Mouse (Mus musculus) lung, embryonic 15.5 days (tissue): ENCODE measurements around the gene Ipo13. TPM values are rescaled to one million over a fixed set of nuclear protein-coding genes. Genes with fewer than 3 reads are reported as not detected.
A peak's percentile ranks its signal among the peaks of the same experiment; 100 is the strongest.

Experiments used
- ATAC-seq: fragments of 200-750 bp; cut with Nextera tagmentation; 2 replicates; pipeline ENCODE4 v1.8.0; 2017; ENCODE audit warnings: moderate number of reproducible peaks, borderline replicate concordance; ENCODE audit not compliant: low FRiP score, low TSS enrichment; ENCODE audit errors: extremely low read depth
- H3K27ac ChIP-seq: fragments of 300-500 bp; sonication (generic); 2 replicates; pipeline ENCODE4 v1.5.1; 2015; ENCODE audit warnings: moderate library complexity, mild to moderate bottlenecking, inconsistent platforms
- H3K27me3 ChIP-seq: fragments of 300-500 bp; sonication (generic); 2 replicates; pipeline ENCODE4 v1.6.1; 2015; ENCODE audit warnings: inconsistent platforms
- H3K36me3 ChIP-seq: fragments of 300-500 bp; sonication (generic); 2 replicates; pipeline ENCODE4 v1.6.1; 2015; ENCODE audit warnings: inconsistent platforms
- H3K4me1 ChIP-seq: fragments of 300-500 bp; sonication (generic); 2 replicates; pipeline ENCODE4 v1.6.1; 2015; ENCODE audit warnings: inconsistent platforms
- H3K4me2 ChIP-seq: fragments of 300-500 bp; sonication (generic); 2 replicates; pipeline ENCODE4 v1.6.1; 2015; ENCODE audit warnings: inconsistent platforms, mild to moderate bottlenecking, moderate library complexity
- H3K4me3 ChIP-seq: fragments of 300-500 bp; sonication (generic); 2 replicates; pipeline ENCODE4 v1.5.1; 2015; ENCODE audit warnings: mild to moderate bottlenecking, inconsistent platforms
- H3K9ac ChIP-seq: fragments of 300-500 bp; sonication (generic); 2 replicates; pipeline ENCODE4 v1.6.1; 2015; ENCODE audit warnings: inconsistent platforms
- H3K9me3 ChIP-seq: fragments of 300-500 bp; sonication (generic); 2 replicates; pipeline ENCODE4 v1.6.1; 2016; ENCODE audit warnings: inconsistent platforms
- WGBS: fragments of 180-500 bp; shearing (Covaris S2); methylation state at CpG from one replicate; pipeline ENCODE4 v1.1.7; 2015; 5-methylcytosine and 5-hydroxymethylcytosine counted together
- polyA plus RNA-seq: library from polyadenylated mRNA; unstranded; fragments of >200 nt; fragmentation: Nextera tagmentation; extraction: Ambion mirVana; gene quantifications from 2 replicates; pipeline ENCODE4 v1.2.1, GENCODE M21; 2015

The Ipo13 gene
- polyA plus RNA-seq, 1 experiment from 2014 or later = 41.2 TPM

DNA sequence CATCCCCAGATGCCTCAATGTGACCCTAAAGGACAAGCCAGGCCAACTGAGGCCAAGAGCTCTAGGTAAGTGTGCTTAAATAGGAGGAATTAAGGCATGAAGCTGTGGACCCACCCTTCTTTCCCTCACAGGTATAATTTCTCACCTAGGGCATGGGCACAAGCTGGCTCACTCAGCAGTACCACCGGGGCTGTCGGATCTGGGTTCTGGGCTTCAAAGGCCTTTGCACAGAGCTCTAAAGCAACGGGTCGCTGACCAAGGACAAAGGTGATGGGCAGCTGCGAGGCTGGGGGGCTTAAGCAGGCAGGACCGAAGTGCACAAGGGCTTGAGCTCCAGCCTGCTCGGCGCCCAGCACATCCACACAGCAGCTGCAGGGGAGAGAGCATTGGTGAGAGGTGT, 24.0 kb downstream of the Ipo13 start:
- no peak overlapping the region for H3K9ac ChIP-seq
- 82% methylated on average over 8 of the region's 8 CpGs for WGBS
- peak overlapping the region; percentile 83; the same call in 1 of the 2 replicates for H3K4me3 ChIP-seq
- H3K4me1 ChIP-seq = peaks cover 21% of the 10 kb centered on the region
- peaks cover 17% of the 10 kb centered on the region for H3K36me3 ChIP-seq
- no peak for ATAC-seq
- peak overlapping the region; percentile 86 for H3K4me2 ChIP-seq
- H3K9me3 ChIP-seq = no peaks in the 10 kb centered on the region
- no peak overlapping the region for H3K27ac ChIP-seq
- H3K27me3 ChIP-seq = no peaks in the 10 kb centered on the region

DNA sequence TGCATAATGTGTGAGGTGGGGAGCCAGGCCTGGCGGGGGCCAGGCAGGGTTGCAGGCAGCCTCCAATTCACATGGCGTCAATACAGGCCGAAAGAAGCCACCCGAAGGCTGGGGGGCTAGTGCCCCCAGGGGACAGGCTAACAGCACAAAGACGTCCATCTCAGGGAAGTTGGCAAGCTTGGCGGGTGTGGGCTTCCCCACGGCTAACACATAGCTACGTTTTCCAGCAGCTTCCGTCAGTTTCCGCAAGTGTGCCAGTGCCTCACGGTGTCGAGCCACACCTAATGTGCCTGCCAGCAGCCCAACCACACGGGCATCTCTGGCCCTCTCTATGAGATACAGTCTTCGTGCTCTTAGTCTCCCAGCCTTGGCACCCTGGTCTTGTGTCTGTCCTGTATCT, 24.8 kb downstream of the Ipo13 start:
- Histone ChIP-seq H3K27me3 (no peaks in the 10 kb centered on the region), H3K9ac (no peak overlapping the region), H3K4me3 (no peak overlapping the region), H3K9me3 (no peaks in the 10 kb centered on the region), H3K27ac (no peak overlapping the region), H3K4me2 (no peak overlapping the region), H3K36me3 (peaks cover 22% of the 10 kb centered on the region), H3K4me1 (peaks cover 21% of the 10 kb centered on the region)
- 88% methylated on average over 14 of the region's 14 CpGs for WGBS
- no peak for ATAC-seq

DNA sequence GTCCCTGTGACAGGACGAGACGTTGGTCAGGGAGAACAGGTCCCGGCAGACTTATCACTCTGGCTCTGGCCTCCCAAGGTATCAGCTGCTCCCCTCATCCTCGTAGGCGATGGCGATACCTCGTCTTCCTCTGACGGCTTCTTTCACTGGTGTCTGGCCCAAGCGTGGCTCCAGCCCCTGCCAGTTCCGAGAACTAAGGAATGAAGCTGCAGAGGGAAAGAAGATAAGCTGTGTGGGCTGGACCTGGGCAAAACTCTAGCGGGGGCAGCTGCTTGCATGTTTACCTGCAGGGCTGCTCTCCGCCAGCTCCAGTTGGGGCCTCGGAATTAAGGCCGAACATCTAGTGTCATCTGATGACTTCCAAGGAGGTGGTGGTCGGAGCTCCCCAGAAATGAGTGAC, 25.3 kb downstream of the Ipo13 start:
- ATAC-seq = no peak
- Histone ChIP-seq H3K4me2 (no peak overlapping the region), H3K36me3 (peaks cover 25% of the 10 kb centered on the region), H3K9me3 (no peaks in the 10 kb centered on the region), H3K4me3 (no peak overlapping the region), H3K27me3 (no peaks in the 10 kb centered on the region), H3K9ac (no peak overlapping the region), H3K4me1 (peaks cover 21% of the 10 kb centered on the region), H3K27ac (no peak overlapping the region)
- 88% methylated on average over 15 of the region's 15 CpGs for WGBS

DNA sequence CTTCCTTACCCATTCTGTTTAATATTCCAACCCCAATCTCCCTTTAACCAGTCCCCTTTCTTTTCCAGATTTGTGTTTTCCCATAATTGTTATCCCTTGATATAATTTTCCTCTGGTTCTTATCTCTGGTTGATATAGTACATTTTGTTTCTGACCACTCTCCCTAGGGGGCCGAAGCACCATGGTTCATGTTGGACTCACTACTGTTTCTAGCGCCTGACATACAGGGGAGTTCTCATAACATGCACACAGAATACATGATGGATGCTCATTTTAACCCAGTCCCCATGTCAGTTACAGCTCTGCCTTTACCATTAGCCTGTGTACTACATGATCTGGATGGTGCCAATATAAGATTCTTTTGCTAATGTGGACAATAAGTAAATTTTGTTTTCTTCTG, 26.9 kb downstream of the Ipo13 start:
- Histone ChIP-seq H3K9ac (no peak overlapping the region), H3K9me3 (no peaks in the 10 kb centered on the region), H3K27ac (no peak overlapping the region), H3K27me3 (no peaks in the 10 kb centered on the region), H3K4me1 (peaks cover 26% of the 10 kb centered on the region), H3K36me3 (peaks cover 18% of the 10 kb centered on the region), H3K4me2 (peak overlapping the region; percentile 97; the same call in 1 of the 2 replicates), H3K4me3 (peak overlapping the region; percentile 94; the same call in 1 of the 2 replicates)
- 62% methylated on average over 2 of the region's 2 CpGs for WGBS
- ATAC-seq = no peak

DNA sequence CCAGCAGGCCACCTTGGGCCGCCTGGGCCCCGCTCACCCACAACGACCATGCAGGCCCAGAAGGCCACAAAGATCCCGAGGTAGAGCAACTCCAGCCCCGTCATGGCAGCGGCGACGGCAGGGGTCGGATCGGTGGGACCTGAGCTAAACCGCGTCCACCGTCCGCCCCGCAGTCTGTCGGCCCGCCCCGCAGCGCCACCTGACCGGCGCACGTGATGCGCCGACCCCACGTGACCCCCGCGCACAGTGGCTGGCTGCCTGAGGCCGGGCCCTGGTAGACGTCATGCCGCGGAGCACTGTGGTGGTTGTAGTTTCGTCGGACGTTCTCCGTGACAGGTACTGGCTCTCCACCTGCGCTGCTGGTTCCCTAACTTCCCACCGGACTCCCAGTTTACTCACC, 27.7 kb downstream of the Ipo13 start, which contains the start of gene Atp6v0b:
Atp6v0b (minus strand) TSS at position 201 of the 400 bp plus-strand sequence.
- Histone ChIP-seq H3K9me3 (no peaks in the 10 kb centered on the region), H3K27me3 (no peaks in the 10 kb centered on the region), H3K4me3 (peak within 1 kb of the TSS; percentile 94), H3K27ac (no peak within 1 kb of the TSS), H3K36me3 (peaks cover 18% of the 10 kb centered on the region), H3K9ac (peak within 1 kb of the TSS; percentile 84), H3K4me2 (peak within 1 kb of the TSS; percentile 97), H3K4me1 (peaks cover 31% of the 10 kb centered on the region)
- ATAC-seq = peak; percentile 82
- under 1% methylated on average over 37 of the region's 37 CpGs for WGBS

DNA sequence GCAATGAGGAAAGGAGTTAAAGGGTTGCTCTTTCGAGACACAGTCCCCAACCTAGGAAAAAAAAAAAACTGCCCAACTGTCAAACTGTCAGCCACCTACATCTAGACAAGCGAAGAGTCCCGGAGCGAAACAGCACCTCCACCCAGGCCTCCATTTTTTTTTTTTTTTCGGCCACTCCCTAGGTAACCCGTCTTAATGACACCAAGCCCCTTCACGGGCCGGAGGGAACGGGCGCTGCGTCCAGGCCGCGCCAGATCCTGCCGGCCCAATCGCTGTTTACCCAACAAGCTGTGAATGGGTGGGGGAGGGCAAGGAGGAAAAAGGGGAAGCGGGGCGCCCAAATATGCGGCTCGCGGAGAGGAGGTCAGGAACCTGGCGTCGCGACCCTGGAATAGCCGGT, 28.2 kb downstream of the Ipo13 start:
- Histone ChIP-seq H3K9me3 (no peaks in the 10 kb centered on the region), H3K4me2 (peak overlapping the region; percentile 97), H3K4me1 (peaks cover 32% of the 10 kb centered on the region), H3K27me3 (no peaks in the 10 kb centered on the region), H3K36me3 (peaks cover 18% of the 10 kb centered on the region), H3K9ac (peak overlapping the region; percentile 84), H3K4me3 (peak overlapping the region; percentile 94), H3K27ac (no peak overlapping the region)
- peak; percentile 1; the same call in 1 of the 2 replicates for ATAC-seq
- WGBS = 2% methylated on average over 24 of the region's 24 CpGs

DNA sequence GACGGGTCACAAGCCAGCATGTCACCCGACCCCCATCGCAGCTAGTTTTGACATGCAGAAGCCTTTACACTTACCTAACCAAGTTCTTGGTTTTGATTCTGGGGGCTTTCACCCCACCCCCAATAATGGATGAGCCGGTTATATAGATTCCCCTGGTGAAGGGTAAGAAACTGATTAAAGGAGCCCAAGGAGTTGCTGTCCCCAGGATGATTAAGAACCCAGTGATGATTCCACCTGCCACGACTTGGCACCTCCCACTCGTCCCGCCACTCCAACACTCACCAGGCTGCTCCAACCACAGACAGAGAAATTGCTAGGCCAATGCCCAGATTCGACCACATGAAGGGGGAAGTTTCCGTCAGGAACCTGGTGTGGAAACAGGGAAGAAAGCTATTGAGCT, 28.8 kb downstream of the Ipo13 start:
- peaks cover 27% of the 10 kb centered on the region for H3K4me1 ChIP-seq
- H3K27me3 ChIP-seq = no peaks in the 10 kb centered on the region
- no peaks in the 10 kb centered on the region for H3K9me3 ChIP-seq
- H3K4me3 ChIP-seq = peak overlapping the region; percentile 94
- ATAC-seq = no peak
- H3K9ac ChIP-seq = peak overlapping the region; percentile 84; the same call in 1 of the 2 replicates
- peak overlapping the region; percentile 97 for H3K4me2 ChIP-seq
- H3K36me3 ChIP-seq = peaks cover 18% of the 10 kb centered on the region
- H3K27ac ChIP-seq = no peak overlapping the region
- WGBS = 71% methylated on average over 9 of the region's 9 CpGs

DNA sequence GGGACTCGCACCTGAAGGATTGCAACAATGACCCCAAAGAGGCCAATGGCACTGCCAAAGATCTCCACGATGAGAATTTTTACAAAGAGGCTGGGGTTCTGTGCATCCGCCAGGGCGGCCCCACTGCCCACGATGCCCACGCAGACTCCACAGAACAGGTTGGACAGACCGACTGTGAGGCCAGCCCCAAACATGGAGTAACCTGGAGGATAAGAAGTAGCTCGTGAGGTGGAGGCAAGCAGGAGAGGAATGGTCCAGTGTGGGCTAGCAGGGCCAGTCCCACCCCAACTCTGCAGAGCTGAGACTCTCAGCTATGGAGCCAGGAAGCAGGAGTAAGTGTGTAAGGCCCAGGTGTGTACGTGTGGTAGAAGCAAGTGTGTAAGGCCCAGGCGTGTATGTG, 29.7 kb downstream of the Ipo13 start:
- Histone ChIP-seq H3K4me2 (no peak overlapping the region), H3K9ac (no peak overlapping the region), H3K4me3 (no peak overlapping the region), H3K27me3 (no peaks in the 10 kb centered on the region), H3K27ac (no peak overlapping the region), H3K9me3 (no peaks in the 10 kb centered on the region), H3K36me3 (peaks cover 18% of the 10 kb centered on the region), H3K4me1 (peaks cover 24% of the 10 kb centered on the region)
- no peak for ATAC-seq
- WGBS = 91% methylated on average over 10 of the region's 10 CpGs

DNA sequence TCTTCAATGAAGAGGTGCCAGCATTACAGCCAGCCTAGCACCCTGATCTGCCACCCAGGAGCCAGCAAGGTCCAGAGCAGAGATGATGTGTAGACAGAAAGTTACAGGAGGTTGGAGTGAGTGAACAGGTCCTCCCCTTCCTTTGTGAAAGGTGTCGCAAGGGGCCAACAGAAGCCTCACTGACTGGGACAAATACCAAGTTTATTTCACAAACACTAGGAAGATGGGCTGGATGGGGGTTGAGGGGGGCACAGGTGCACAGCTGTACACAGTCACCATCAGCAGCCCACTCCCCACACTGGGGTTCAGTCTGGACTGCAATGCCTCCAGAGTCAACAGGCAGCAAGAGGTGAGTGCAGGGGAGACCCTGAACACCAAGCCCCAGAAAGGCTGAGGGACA, 30.7 kb downstream of the Ipo13 start:
- H3K9ac ChIP-seq = no peak overlapping the region
- peak overlapping the region; percentile 82; the same call in 1 of the 2 replicates for H3K4me3 ChIP-seq
- no peak for ATAC-seq
- peak overlapping the region; percentile 91; the same call in 1 of the 2 replicates for H3K4me2 ChIP-seq
- H3K4me1 ChIP-seq = peaks cover 24% of the 10 kb centered on the region
- H3K27ac ChIP-seq = no peak overlapping the region
- 91% methylated on average over 1 of the region's 1 CpGs for whole genome bisulfite sequencing
- H3K9me3 ChIP-seq = no peaks in the 10 kb centered on the region
- H3K27me3 ChIP-seq = no peaks in the 10 kb centered on the region
- H3K36me3 ChIP-seq = peaks cover 14% of the 10 kb centered on the region

DNA sequence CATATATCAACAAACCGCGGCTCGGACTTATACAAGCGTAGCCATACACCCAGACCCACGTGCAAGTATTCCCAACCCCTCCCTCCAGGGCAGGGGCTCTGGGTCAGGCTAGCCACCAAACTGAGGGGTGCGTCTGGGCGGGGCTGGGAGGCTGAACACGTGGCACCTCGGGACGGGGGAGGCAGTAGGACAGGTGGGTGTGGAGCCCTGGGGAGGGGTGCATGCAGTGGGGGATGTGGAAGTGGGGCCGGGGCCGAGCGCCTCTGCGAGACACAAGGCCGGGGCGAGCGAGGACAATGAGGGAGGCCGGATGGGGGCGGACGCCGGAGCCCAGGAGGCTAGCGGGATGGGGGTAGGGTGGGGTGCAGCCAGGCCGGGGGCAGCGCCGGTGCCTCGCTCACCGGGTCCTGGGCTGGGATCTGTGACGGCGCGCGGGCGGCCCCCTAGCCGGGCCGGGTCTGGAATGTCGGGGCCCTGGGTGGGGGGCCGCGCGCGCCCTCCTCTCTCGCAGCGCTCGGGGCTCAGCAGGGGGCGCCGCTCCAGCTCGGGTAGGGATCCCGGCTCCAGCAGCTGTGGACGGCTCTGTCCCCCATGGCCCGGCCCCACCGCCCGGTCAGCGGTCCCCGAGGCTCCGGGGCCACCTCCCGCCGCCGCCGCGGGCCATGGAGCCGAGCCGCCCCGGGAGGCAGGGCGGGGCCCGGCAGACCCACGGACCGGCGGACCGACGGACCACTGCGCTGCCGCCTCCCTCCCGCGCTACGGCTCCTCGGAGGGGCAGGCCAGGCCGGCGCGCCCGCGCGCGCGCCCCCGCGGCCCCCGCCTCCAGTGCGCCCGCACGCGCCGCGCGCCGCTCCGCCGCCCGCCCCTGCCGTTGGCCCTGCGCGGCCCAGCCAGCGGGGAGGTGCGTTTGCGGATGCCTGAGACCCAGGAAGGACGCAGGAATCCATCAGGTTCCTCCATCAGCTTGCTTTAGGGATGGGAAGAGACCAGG, 31.8 kb downstream of the Ipo13 start, which contains the start of gene B4galt2:
B4galt2 (minus strand) TSS at position 787 of the 991 bp plus-strand sequence.
- peak within 1 kb of the TSS; percentile 91 for H3K4me2 ChIP-seq
- H3K4me3 ChIP-seq = peak within 1 kb of the TSS; percentile 82
- H3K9ac ChIP-seq = peak within 1 kb of the TSS; percentile 85
- peak; percentile 65 for ATAC-seq
- peaks cover 14% of the 10 kb centered on the region for H3K36me3 ChIP-seq
- WGBS = under 1% methylated on average over 91 of the region's 103 CpGs
- H3K27me3 ChIP-seq = no peaks in the 10 kb centered on the region
- H3K4me1 ChIP-seq = peaks cover 24% of the 10 kb centered on the region
- H3K9me3 ChIP-seq = no peaks in the 10 kb centered on the region
- H3K27ac ChIP-seq = peak within 1 kb of the TSS; percentile 69

DNA sequence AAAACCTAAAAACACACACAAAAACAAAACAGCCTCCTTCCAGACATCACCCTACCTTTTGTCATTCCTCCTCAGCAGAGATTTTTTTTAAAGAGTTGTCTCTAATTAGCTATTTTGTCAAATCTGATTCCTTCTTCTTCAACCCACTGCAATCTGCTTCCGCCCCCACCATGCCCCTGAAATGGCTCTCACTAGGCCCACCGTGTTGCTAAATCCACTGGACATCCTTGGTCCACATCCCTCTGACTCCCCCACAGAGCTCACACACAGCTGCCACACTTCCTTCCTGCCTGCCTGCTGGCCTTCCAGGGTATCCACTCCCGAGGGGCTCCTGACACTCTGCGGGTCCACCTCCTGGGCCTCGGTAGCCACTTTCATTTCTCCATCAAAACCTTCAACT, 36.1 kb downstream of the Ipo13 start:
- Histone ChIP-seq H3K9ac (no peak overlapping the region), H3K4me3 (no peak overlapping the region), H3K36me3 (peaks cover 7% of the 10 kb centered on the region), H3K9me3 (no peaks in the 10 kb centered on the region), H3K27me3 (no peaks in the 10 kb centered on the region), H3K27ac (no peak overlapping the region), H3K4me2 (no peak overlapping the region), H3K4me1 (peaks cover 13% of the 10 kb centered on the region)
- no peak for ATAC-seq
- WGBS = 70% methylated on average over 5 of the region's 5 CpGs

DNA sequence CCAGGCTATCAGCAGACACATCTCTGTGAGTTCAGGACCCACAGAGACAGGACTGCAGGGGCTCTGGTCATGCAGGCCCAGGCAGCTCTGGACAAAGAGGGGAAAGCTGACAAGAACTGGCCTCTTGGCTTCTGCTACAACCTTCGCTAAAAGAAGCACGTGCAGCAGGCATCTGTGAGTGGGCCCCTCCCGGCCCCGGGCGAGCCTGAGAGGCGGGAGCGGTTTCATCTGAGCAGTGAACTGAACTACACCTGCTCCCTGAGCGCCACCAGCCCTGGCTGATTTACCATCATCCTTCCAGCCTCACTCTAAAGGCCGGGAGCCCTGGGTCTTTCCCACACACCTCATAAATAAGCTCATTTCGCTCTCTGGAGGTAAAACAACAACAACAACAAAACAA, 36.5 kb downstream of the Ipo13 start:
- Histone ChIP-seq H3K4me1 (peaks cover 9% of the 10 kb centered on the region; the same call in 1 of the 2 replicates), H3K27me3 (no peaks in the 10 kb centered on the region), H3K27ac (no peak overlapping the region), H3K9ac (no peak overlapping the region), H3K4me2 (no peak overlapping the region), H3K9me3 (no peaks in the 10 kb centered on the region), H3K36me3 (peaks cover 10% of the 10 kb centered on the region), H3K4me3 (no peak overlapping the region)
- ATAC-seq = no peak
- WGBS = 59% methylated on average over 10 of the region's 10 CpGs
